Mouse (Mus musculus): ENCODE results near the gene Gabrb1. TPM values are rescaled to one million over a fixed set of nuclear protein-coding genes. Genes with fewer than 3 reads are reported as not detected.
"Not testable (repeated sequence)": the region's sequence is repeated elsewhere in the genome, so short reads cannot be mapped to it uniquely, and the experiment has no call there.

The Gabrb1 gene
- total RNA-seq, 1 experiment from 2014 or later = not detected

- ATAC-seq (replicated peaks in 1 of 2; ENCODE audit: insufficient read depth in 1 of 2, low FRiP score in 2 of 2, low TSS enrichment in 1 of 2, low read depth in 1 of 2, poor library complexity in 2 of 2, severe bottlenecking in 2 of 2) = no peak
Observed at GRCm38 (mm10) chr5:72104274-72104921, 446.5 kb downstream of the Gabrb1 start.

GRCm38 (mm10) chr5:72122414-72123037 lies 464.6 kb downstream of the Gabrb1 start:
- peak; percentile 39 to 60; a peak in 3 of 4 replicates for ATAC-seq (replicated peaks in 1 of 2; ENCODE audit: insufficient read depth in 1 of 2, low FRiP score in 2 of 2, low TSS enrichment in 1 of 2, low read depth in 1 of 2, poor library complexity in 2 of 2, severe bottlenecking in 2 of 2)

- no peak for ATAC-seq (replicated peaks in 1 of 2; ENCODE audit: insufficient read depth in 1 of 2, low FRiP score in 2 of 2, low TSS enrichment in 1 of 2, low read depth in 1 of 2, poor library complexity in 2 of 2, severe bottlenecking in 2 of 2)
Observed at GRCm38 (mm10) chr5:72126681-72127080, 468.8 kb downstream of the Gabrb1 start.

- ATAC-seq (replicated peaks in 1 of 2; ENCODE audit: insufficient read depth in 1 of 2, low FRiP score in 2 of 2, low TSS enrichment in 1 of 2, low read depth in 1 of 2, poor library complexity in 2 of 2, severe bottlenecking in 2 of 2) = no peak
Observed at GRCm38 (mm10) chr5:72133906-72134305, 476.0 kb downstream of the Gabrb1 start.

GRCm38 (mm10) chr5:72138256-72138655 lies 480.3 kb downstream of the Gabrb1 start:
- ATAC-seq (replicated peaks in 1 of 2; ENCODE audit: insufficient read depth in 1 of 2, low FRiP score in 2 of 2, low TSS enrichment in 1 of 2, low read depth in 1 of 2, poor library complexity in 2 of 2, severe bottlenecking in 2 of 2) = no peak

- no peak for ATAC-seq (replicated peaks in 1 of 2; ENCODE audit: insufficient read depth in 1 of 2, low FRiP score in 2 of 2, low TSS enrichment in 1 of 2, low read depth in 1 of 2, poor library complexity in 2 of 2, severe bottlenecking in 2 of 2)
Observed at GRCm38 (mm10) chr5:72139619-72140018, 481.7 kb downstream of the Gabrb1 start.

- no peak for ATAC-seq (replicated peaks in 1 of 2; ENCODE audit: insufficient read depth in 1 of 2, low FRiP score in 2 of 2, low TSS enrichment in 1 of 2, low read depth in 1 of 2, poor library complexity in 2 of 2, severe bottlenecking in 2 of 2)
Observed at GRCm38 (mm10) chr5:72148679-72149078, 490.8 kb downstream of the Gabrb1 start.

- ATAC-seq (replicated peaks in 1 of 2; ENCODE audit: insufficient read depth in 1 of 2, low FRiP score in 2 of 2, low TSS enrichment in 1 of 2, low read depth in 1 of 2, poor library complexity in 2 of 2, severe bottlenecking in 2 of 2) = no peak
Observed at GRCm38 (mm10) chr5:72150870-72151269, 493.0 kb downstream of the Gabrb1 start.

- not testable (repeated sequence) for ATAC-seq (replicated peaks in 1 of 2; ENCODE audit: insufficient read depth in 1 of 2, low FRiP score in 2 of 2, low TSS enrichment in 1 of 2, low read depth in 1 of 2, poor library complexity in 2 of 2, severe bottlenecking in 2 of 2)
Observed at GRCm38 (mm10) chr5:72155686-72156085, 497.8 kb downstream of the Gabrb1 start.

- no peak for ATAC-seq (replicated peaks in 1 of 2; ENCODE audit: insufficient read depth in 1 of 2, low FRiP score in 2 of 2, low TSS enrichment in 1 of 2, low read depth in 1 of 2, poor library complexity in 2 of 2, severe bottlenecking in 2 of 2)
Observed at GRCm38 (mm10) chr5:72156598-72156997, 498.7 kb downstream of the Gabrb1 start.

- no peak for ATAC-seq (replicated peaks in 1 of 2; ENCODE audit: insufficient read depth in 1 of 2, low FRiP score in 2 of 2, low TSS enrichment in 1 of 2, low read depth in 1 of 2, poor library complexity in 2 of 2, severe bottlenecking in 2 of 2)
Observed at GRCm38 (mm10) chr5:72158667-72159066, 500.8 kb downstream of the Gabrb1 start.

- ATAC-seq (replicated peaks in 1 of 2; ENCODE audit: insufficient read depth in 1 of 2, low FRiP score in 2 of 2, low TSS enrichment in 1 of 2, low read depth in 1 of 2, poor library complexity in 2 of 2, severe bottlenecking in 2 of 2) = no peak
Observed at GRCm38 (mm10) chr5:72159537-72159936, 501.6 kb downstream of the Gabrb1 start.

GRCm38 (mm10) chr5:72160781-72161485 lies 503.0 kb downstream of the Gabrb1 start:
- peak; percentile 38 to 46; a peak in 3 of 4 replicates for ATAC-seq (replicated peaks in 1 of 2; ENCODE audit: insufficient read depth in 1 of 2, low FRiP score in 2 of 2, low TSS enrichment in 1 of 2, low read depth in 1 of 2, poor library complexity in 2 of 2, severe bottlenecking in 2 of 2)

- ATAC-seq (replicated peaks in 1 of 2; ENCODE audit: insufficient read depth in 1 of 2, low FRiP score in 2 of 2, low TSS enrichment in 1 of 2, low read depth in 1 of 2, poor library complexity in 2 of 2, severe bottlenecking in 2 of 2) = peak; percentile 26 to 55; a peak in 3 of 4 replicates
Observed at GRCm38 (mm10) chr5:72162855-72163254, 504.9 kb downstream of the Gabrb1 start.

- no peak for ATAC-seq (replicated peaks in 1 of 2; ENCODE audit: insufficient read depth in 1 of 2, low FRiP score in 2 of 2, low TSS enrichment in 1 of 2, low read depth in 1 of 2, poor library complexity in 2 of 2, severe bottlenecking in 2 of 2)
Observed at GRCm38 (mm10) chr5:72164386-72164785, 506.5 kb downstream of the Gabrb1 start.

- ATAC-seq (replicated peaks in 1 of 2; ENCODE audit: insufficient read depth in 1 of 2, low FRiP score in 2 of 2, low TSS enrichment in 1 of 2, low read depth in 1 of 2, poor library complexity in 2 of 2, severe bottlenecking in 2 of 2) = peak; percentile 78 to 79
Observed at GRCm38 (mm10) chr5:72167594-72168284, 509.8 kb downstream of the Gabrb1 start, which contains the start of gene Commd8. Gene Commd8, minus strand, starts transcription at chr5:72168189.

- ATAC-seq (replicated peaks in 1 of 2; ENCODE audit: insufficient read depth in 1 of 2, low FRiP score in 2 of 2, low TSS enrichment in 1 of 2, low read depth in 1 of 2, poor library complexity in 2 of 2, severe bottlenecking in 2 of 2) = no peak
Observed at GRCm38 (mm10) chr5:72168285-72168621, 510.3 kb downstream of the Gabrb1 start.

GRCm38 (mm10) chr5:72170067-72170466 lies 512.2 kb downstream of the Gabrb1 start:
- ATAC-seq (replicated peaks in 1 of 2; ENCODE audit: insufficient read depth in 1 of 2, low FRiP score in 2 of 2, low TSS enrichment in 1 of 2, low read depth in 1 of 2, poor library complexity in 2 of 2, severe bottlenecking in 2 of 2) = peak; percentile 22 to 52; a peak in 2 of 4 replicates

All from hematopoietic stem cell, adult 5-6 weeks (primary cell).